ENCODE assay signal across 18 mouse cellular contexts in the genomic region with DNA sequence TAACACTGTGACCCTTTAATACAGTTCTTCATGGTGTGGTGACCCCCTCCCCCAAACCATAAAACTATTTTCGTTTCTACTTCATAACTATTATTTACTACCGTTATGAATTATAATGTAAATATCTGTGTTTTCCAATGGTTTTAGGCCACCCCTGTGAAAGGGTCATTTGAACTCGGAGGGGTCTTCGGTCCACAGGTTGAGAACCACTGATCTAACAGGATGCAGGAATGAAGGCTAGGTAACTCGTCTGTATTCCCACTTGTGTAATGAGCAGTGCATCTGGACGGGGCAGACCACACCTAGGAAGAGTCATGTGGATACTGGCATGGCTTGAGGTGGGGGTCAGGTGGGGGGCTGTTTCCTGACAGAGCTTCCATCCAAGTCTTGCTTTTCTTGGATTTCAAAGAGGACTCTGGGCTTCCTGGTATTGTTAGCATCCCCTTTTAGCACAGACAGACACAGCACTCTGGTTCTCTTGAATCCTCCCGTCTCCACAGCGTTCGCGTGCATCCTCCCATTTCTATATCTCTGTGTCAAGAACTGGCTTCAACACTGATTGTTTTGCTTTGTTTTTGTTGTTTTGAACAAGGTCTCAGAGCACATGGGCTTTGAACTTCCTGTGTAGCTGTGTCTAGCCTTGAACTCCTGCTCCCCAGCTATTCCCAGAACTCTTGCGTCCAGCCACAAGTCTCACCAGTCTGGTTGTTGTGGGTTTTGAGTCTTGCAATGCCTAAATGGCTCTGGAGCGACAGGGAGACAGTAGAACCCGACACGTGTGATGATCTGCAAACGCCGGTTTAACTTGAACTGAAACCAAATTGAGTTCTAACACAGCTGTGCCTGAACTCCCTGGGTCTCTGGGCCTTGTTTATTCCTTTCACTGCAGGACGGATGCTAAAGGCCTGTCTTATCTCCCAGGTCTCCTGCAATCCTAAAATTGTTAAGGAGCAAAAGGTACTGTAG.
A peak's percentile ranks its signal among the peaks of the same experiment; 100 is the strongest.
DNase-seq lines count a peak whose midpoint lies in the region; ATAC-seq and TF ChIP-seq lines count a peak whose summit lies in the region.
"Had no signal": no experiment of that assay in that cellular context is flagged by ENCODE, and none has a peak within 500 bp of the region (broad histone marks: within the 10 kb centered on the region; RNA-seq: fewer than 3 reads in every experiment).

No protein-coding gene starts in this region.

- H3K4me2 ChIP-seq in heart, embryonic 13.5 days = no peak overlapping the region
- H3K4me2 ChIP-seq: forebrain, embryonic 13.5 days; heart, embryonic 11.5 days; limb, embryonic 13.5 days; midbrain, embryonic 12.5 days had no signal

- no peak overlapping the region for H3K4me3 ChIP-seq in heart, embryonic 13.5 days
- no peak overlapping the region for H3K4me3 ChIP-seq in liver, adult 2 months (ENCODE audit: insufficient read depth, low read depth, low read length)
- no peak overlapping the region for H3K4me3 ChIP-seq in testis, adult 2 months (ENCODE audit: control insufficient read depth, low read depth, low read length)
- H3K4me3 ChIP-seq: forebrain, embryonic 13.5 days; limb, embryonic 13.5 days; midbrain, embryonic 12.5 days had no signal

- 75% methylated on average over 17 of the region's 17 CpGs for WGBS in heart, embryonic 13.5 days
- 77% methylated on average over 17 of the region's 17 CpGs for WGBS in liver, adult 2 months

- intact Hi-C loops in heart, postnatal 25 days (cut with DNase I) = no loop called here

- no peaks in the 10 kb centered on the region for H3K79me2 ChIP-seq in liver, adult 2 months (ENCODE audit: control insufficient read depth, insufficient read depth, low read length)

- no peaks in the 10 kb centered on the region for H3K27me3 ChIP-seq in heart, embryonic 13.5 days (replicated peaks)
- H3K27me3 ChIP-seq in liver, adult 2 months (ENCODE audit: control insufficient read depth, insufficient read depth, low read length) = no peaks in the 10 kb centered on the region
- no peaks in the 10 kb centered on the region for H3K27me3 ChIP-seq in testis, adult 2 months (ENCODE audit: control insufficient read depth, insufficient read depth, low read length)
- H3K27me3 ChIP-seq: forebrain, embryonic 13.5 days; limb, embryonic 13.5 days; midbrain, embryonic 12.5 days had no signal

- no peak for TF ChIP-seq CTCF in liver, adult 2 months (IDR thresholded peaks at IDR 0.05; ENCODE audit: low read depth, low read length)
- TF ChIP-seq CTCF in testis, adult 2 months (IDR thresholded peaks at IDR 0.05; ENCODE audit: control insufficient read depth, insufficient read depth, insufficient replicate concordance, low read depth, low read length) = no peak

- peaks cover 23% of the 10 kb centered on the region for H3K4me1 ChIP-seq in heart, embryonic 13.5 days
- peaks cover 16% of the 10 kb centered on the region for H3K4me1 ChIP-seq in liver, adult 2 months (ENCODE audit: control insufficient read depth, insufficient read depth, low read length)
- no peaks in the 10 kb centered on the region; the same call in 1 of the 2 replicates for H3K4me1 ChIP-seq in testis, adult 2 months (ENCODE audit: control insufficient read depth, insufficient read depth, low read length)

- no peak for TF ChIP-seq POLR2A in liver, adult 2 months (IDR thresholded peaks at IDR 0.05; ENCODE audit: extremely low read depth, insufficient read depth, low read length)
- no peak for TF ChIP-seq POLR2A in testis, adult 2 months (IDR thresholded peaks at IDR 0.05; ENCODE audit: control insufficient read depth, low read depth, low read length)

- no peaks in the 10 kb centered on the region for H3K36me3 ChIP-seq in heart, embryonic 13.5 days
- H3K36me3 ChIP-seq in liver, adult 2 months (ENCODE audit: control insufficient read depth, insufficient read depth, low read length) = no peaks in the 10 kb centered on the region
- no peaks in the 10 kb centered on the region for H3K36me3 ChIP-seq in testis, adult 2 months (ENCODE audit: control insufficient read depth, insufficient read depth, low read length)
- H3K36me3 ChIP-seq: limb, embryonic 13.5 days; midbrain, embryonic 12.5 days had no signal

- DNase-seq in heart, postnatal 25 days (ENCODE audit: low spot score) = no peak
- DNase-seq in liver, adult 2 months (ENCODE audit: extremely low read depth, low read depth, low spot score) = peak; percentile 21
- no peak for DNase-seq in liver
- DNase-seq in testis, postnatal 14 days (ENCODE audit: low spot score) = no peak
- DNase-seq in naive thymus-derived CD4-positive, alpha-beta T cell, adult 2 months (ENCODE audit: low read depth) = peak; percentile 23
- DNase-seq: adrenal gland, postnatal 10 days; cerebellum, adult 8-10 months; kidney, postnatal 10 days; right cerebral cortex, adult 18-20 months; thymus, adult 2 months had no signal

- no peak overlapping the region for H3K9ac ChIP-seq in heart, embryonic 13.5 days
- H3K9ac ChIP-seq in liver, adult 2 months (ENCODE audit: low read depth, low read length) = no peak overlapping the region
- H3K9ac ChIP-seq: forebrain, embryonic 13.5 days; limb, embryonic 13.5 days; midbrain, embryonic 12.5 days had no signal

- ATAC-seq in heart, embryonic 13.5 days (ENCODE audit: extremely low read depth, insufficient number of reproducible peaks, low FRiP score, low TSS enrichment) = no peak
- ATAC-seq in inflammation-experienced regulatory T-cells, adult 6 months = no peak
- ATAC-seq: forebrain, embryonic 13.5 days; hindbrain, embryonic 16.5 days had no signal

- peak overlapping the region; percentile 31; the same call in 1 of the 2 replicates for H3K27ac ChIP-seq in heart, embryonic 13.5 days (replicated peaks)
- H3K27ac ChIP-seq in liver, adult 2 months (replicated peaks; ENCODE audit: insufficient read depth, low read depth, low read length) = peak overlapping the region; percentile 24
- H3K27ac ChIP-seq in testis, adult 2 months (ENCODE audit: control insufficient read depth, insufficient read depth, low read depth, low read length) = peak overlapping the region; percentile 80
- H3K27ac ChIP-seq: forebrain, embryonic 13.5 days; limb, embryonic 13.5 days; midbrain, embryonic 12.5 days had no signal

- no peaks in the 10 kb centered on the region for H3K9me3 ChIP-seq in heart, embryonic 13.5 days
- H3K9me3 ChIP-seq: forebrain, embryonic 13.5 days; limb, embryonic 13.5 days; midbrain, embryonic 12.5 days had no signal

Comparison
In these comparisons a context has a peak if more than half of its experiments do, and no peak if none do; other contexts are left out.
1. DNase-seq: peak in liver, adult 2 months (single experiment) and naive thymus-derived CD4-positive, alpha-beta T cell, adult 2 months (single experiment); none in heart, postnatal 25 days (single experiment), liver (single experiment) and testis, postnatal 14 days (single experiment).
2. H3K27ac ChIP-seq: peak in every context shown above with its lines; median percentile 80 in testis, adult 2 months; 31 in heart, embryonic 13.5 days; 24 in liver, adult 2 months.